Mouse (Mus musculus): ENCODE results near the gene Trim10. TPM values are rescaled to one million over a fixed set of nuclear protein-coding genes. Genes with fewer than 3 reads are reported as not detected.

Trim10 gene
- polyA plus RNA-seq, 1 experiment, result 0.27 TPM

GRCm38 (mm10) chr17:36851627-36852026, 17.7 kb upstream of the Trim10 start:
- H3K4me3 ChIP-seq (replicated peaks), result no peak overlapping the region
- H3K9me3 ChIP-seq, result no peaks in the 10 kb centered on the region
- peaks cover 61% of the 10 kb centered on the region for H3K4me1 ChIP-seq
- no peaks in the 10 kb centered on the region for H3K27me3 ChIP-seq (replicated peaks)
- peaks cover 68% of the 10 kb centered on the region for H3K36me3 ChIP-seq (replicated peaks; ENCODE audit: low read length)
- TF ChIP-seq GATA1 (IDR thresholded peaks at IDR 0.05; ENCODE audit: borderline replicate concordance, low read length), result no peak
- no peak for TF ChIP-seq FLI1 (IDR thresholded peaks at IDR 0.05; ENCODE audit: low read length)

GRCm38 (mm10) chr17:36855484-36855883, 13.9 kb upstream of the Trim10 start:
- Histone ChIP-seq H3K27me3 (replicated peaks) (no peaks in the 10 kb centered on the region), H3K4me1 (peaks cover 69% of the 10 kb centered on the region), H3K36me3 (replicated peaks; ENCODE audit: low read length) (peaks cover 86% of the 10 kb centered on the region), H3K9me3 (no peaks in the 10 kb centered on the region), H3K4me3 (replicated peaks) (no peak overlapping the region)
- TF ChIP-seq GATA1 (IDR thresholded peaks at IDR 0.05; ENCODE audit: borderline replicate concordance, low read length), result no peak
- TF ChIP-seq FLI1 (IDR thresholded peaks at IDR 0.05; ENCODE audit: low read length), result no peak

- H3K36me3 ChIP-seq (replicated peaks; ENCODE audit: low read length), result peaks cover 78% of the 10 kb centered on the region
- no peak for TF ChIP-seq GATA1 (IDR thresholded peaks at IDR 0.05; ENCODE audit: borderline replicate concordance, low read length)
- H3K9me3 ChIP-seq, result no peaks in the 10 kb centered on the region
Measured at GRCm38 (mm10) chr17:36856236-36856635, 13.1 kb upstream of the Trim10 start.

GRCm38 (mm10) chr17:36858181-36858580, 11.2 kb upstream of the Trim10 start:
- Histone ChIP-seq H3K27me3 (replicated peaks) (no peaks in the 10 kb centered on the region), H3K36me3 (replicated peaks; ENCODE audit: low read length) (peaks cover 59% of the 10 kb centered on the region), H3K4me3 (replicated peaks) (peak overlapping the region; percentile 81), H3K4me1 (peaks cover 76% of the 10 kb centered on the region), H3K9me3 (no peaks in the 10 kb centered on the region)
- no peak for TF ChIP-seq GATA1 (IDR thresholded peaks at IDR 0.05; ENCODE audit: borderline replicate concordance, low read length)
- TF ChIP-seq FLI1 (IDR thresholded peaks at IDR 0.05; ENCODE audit: low read length), result no peak

More at GRCm38 (mm10) chr17:36856236-36856635, 13.1 kb upstream of the Trim10 start:
- no peak overlapping the region for H3K4me3 ChIP-seq (replicated peaks)
- no peaks in the 10 kb centered on the region for H3K27me3 ChIP-seq (replicated peaks)
- H3K4me1 ChIP-seq, result peaks cover 69% of the 10 kb centered on the region

- H3K36me3 ChIP-seq (replicated peaks; ENCODE audit: low read length), result peaks cover 26% of the 10 kb centered on the region
- peaks cover 15% of the 10 kb centered on the region for H3K27me3 ChIP-seq (replicated peaks)
- TF ChIP-seq GATA1 (IDR thresholded peaks at IDR 0.05; ENCODE audit: borderline replicate concordance, low read length), result no peak
- TF ChIP-seq FLI1 (IDR thresholded peaks at IDR 0.05; ENCODE audit: low read length), result no peak
- peaks cover 79% of the 10 kb centered on the region for H3K4me1 ChIP-seq
- H3K9me3 ChIP-seq, result no peaks in the 10 kb centered on the region
- no peak overlapping the region for H3K4me3 ChIP-seq (replicated peaks)
Measured at GRCm38 (mm10) chr17:36861680-36862079, 7.7 kb upstream of the Trim10 start.

- H3K9me3 ChIP-seq, result no peaks in the 10 kb centered on the region
- peaks cover 58% of the 10 kb centered on the region for H3K4me1 ChIP-seq
- H3K4me3 ChIP-seq (replicated peaks), result peak within 1 kb of the TSS; percentile 88
- H3K36me3 ChIP-seq (replicated peaks; ENCODE audit: low read length), result no peaks in the 10 kb centered on the region
- peaks cover 40% of the 10 kb centered on the region for H3K27me3 ChIP-seq (replicated peaks)
- TF ChIP-seq GATA1 (IDR thresholded peaks at IDR 0.05; ENCODE audit: borderline replicate concordance, low read length) (no peak), FLI1 (IDR thresholded peaks at IDR 0.05; ENCODE audit: low read length) (no peak)
Measured at GRCm38 (mm10) chr17:36866719-36867527, 2.5 kb upstream of the Trim10 start, which contains the start of gene Trim15. Trim15 (minus strand) TSS chr17:36867210.

- no peaks in the 10 kb centered on the region for H3K36me3 ChIP-seq (replicated peaks; ENCODE audit: low read length)
- peaks cover 49% of the 10 kb centered on the region for H3K27me3 ChIP-seq (replicated peaks)
- peaks cover 62% of the 10 kb centered on the region for H3K4me1 ChIP-seq
- H3K9me3 ChIP-seq, result no peaks in the 10 kb centered on the region
- H3K4me3 ChIP-seq (replicated peaks), result no peak overlapping the region
- TF ChIP-seq GATA1 (IDR thresholded peaks at IDR 0.05; ENCODE audit: borderline replicate concordance, low read length), result no peak
- TF ChIP-seq FLI1 (IDR thresholded peaks at IDR 0.05; ENCODE audit: low read length), result no peak
Measured at GRCm38 (mm10) chr17:36868836-36869235, 538 bp upstream of the Trim10 start.

GRCm38 (mm10) chr17:36869955-36870810, 809 bp downstream of the Trim10 start:
- Histone ChIP-seq H3K4me3 (replicated peaks) (no peak overlapping the region), H3K4me1 (peaks cover 55% of the 10 kb centered on the region), H3K27me3 (replicated peaks) (peaks cover 45% of the 10 kb centered on the region), H3K9me3 (no peaks in the 10 kb centered on the region), H3K36me3 (replicated peaks; ENCODE audit: low read length) (no peaks in the 10 kb centered on the region)
- TF ChIP-seq FLI1 (IDR thresholded peaks at IDR 0.05; ENCODE audit: low read length) (no peak), GATA1 (IDR thresholded peaks at IDR 0.05; ENCODE audit: borderline replicate concordance, low read length) (no peak)

GRCm38 (mm10) chr17:36874636-36875035, 5.3 kb downstream of the Trim10 start:
- TF ChIP-seq FLI1 (IDR thresholded peaks at IDR 0.05; ENCODE audit: low read length) (no peak), GATA1 (IDR thresholded peaks at IDR 0.05; ENCODE audit: borderline replicate concordance, low read length) (no peak)
- Histone ChIP-seq H3K27me3 (replicated peaks) (peaks cover 51% of the 10 kb centered on the region), H3K9me3 (peaks cover 8% of the 10 kb centered on the region), H3K36me3 (replicated peaks; ENCODE audit: low read length) (no peaks in the 10 kb centered on the region), H3K4me1 (peaks cover 33% of the 10 kb centered on the region), H3K4me3 (replicated peaks) (no peak overlapping the region)

GRCm38 (mm10) chr17:36883350-36883749, 14.0 kb downstream of the Trim10 start:
- Histone ChIP-seq H3K4me3 (replicated peaks) (no peak overlapping the region), H3K27me3 (replicated peaks) (peaks cover 36% of the 10 kb centered on the region), H3K36me3 (replicated peaks; ENCODE audit: low read length) (no peaks in the 10 kb centered on the region), H3K9me3 (peaks cover 7% of the 10 kb centered on the region), H3K4me1 (peaks cover 13% of the 10 kb centered on the region)
- TF ChIP-seq GATA1 (IDR thresholded peaks at IDR 0.05; ENCODE audit: borderline replicate concordance, low read length) (no peak), FLI1 (IDR thresholded peaks at IDR 0.05; ENCODE audit: low read length) (no peak)

All from megakaryocyte, embryonic 14.5 days (primary cell).